Mouse (Mus musculus) G1E (cell line): ENCODE data around the gene Gm8994.

ENCODE experiments used
- CTCF ChIP-seq: IDR thresholded peaks from 2 replicates; pipeline ENCODE4 v1.5.1; 2012; ENCODE audit warnings: low read depth, low read length, inconsistent platforms, mixed read lengths
- GATA1 ChIP-seq: IDR thresholded peaks from 2 replicates; pipeline ENCODE4 v1.6.1; 2012; ENCODE audit warnings: borderline replicate concordance, low read length, inconsistent platforms, mixed read lengths
- POLR2AphosphoS5 ChIP-seq: IDR thresholded peaks from 2 replicates; pipeline ENCODE4 v1.6.1; 2012; ENCODE audit warnings: low read depth, low read length, inconsistent platforms; ENCODE audit not compliant: insufficient replicate concordance

DNA sequence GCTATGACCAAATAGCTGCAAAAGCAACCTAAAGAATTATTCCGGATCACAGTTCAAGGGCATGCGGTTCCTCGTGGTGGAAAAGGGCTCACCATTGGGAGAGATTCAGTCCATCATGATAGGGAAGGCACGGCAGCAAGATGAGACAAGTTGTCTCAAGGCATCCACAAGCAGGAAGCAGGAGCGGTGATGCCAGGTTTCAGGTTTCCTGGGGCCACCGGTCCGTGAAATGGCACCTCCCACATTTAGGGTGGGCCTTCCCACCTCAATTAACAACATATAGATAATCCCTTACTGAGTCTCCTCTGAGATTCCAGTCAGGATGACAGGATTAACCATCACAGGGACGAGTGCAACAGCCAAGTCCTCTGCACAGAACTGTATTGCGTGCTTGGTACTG, 20.3 kb downstream of the Gm8994 start:
- no peak for TF ChIP-seq CTCF
- TF ChIP-seq POLR2AphosphoS5: no peak
- TF ChIP-seq GATA1: no peak
